Mouse (Mus musculus): ENCODE data around the gene Mfap3l. TPM values are rescaled to one million over a fixed set of nuclear protein-coding genes. Genes with fewer than 3 reads are reported as not detected.
A peak's percentile ranks its signal among the peaks of the same experiment; 100 is the strongest.
"Not testable (repeated sequence)": the region's sequence is repeated elsewhere in the genome, so short reads cannot be mapped to it uniquely, and the experiment has no call there.

Gene Mfap3l
- 10 to 100 TPM; 42.6 to 43.6 TPM for total RNA-seq (2021)
- long read RNA-seq, full-length matches to known transcripts = 5 of 11 reads
- long read RNA-seq, partial matches to known transcripts = 1 of 11 reads
- long read RNA-seq, other reads (novel, unspliced or antisense) = 5 of 11 reads

DNA sequence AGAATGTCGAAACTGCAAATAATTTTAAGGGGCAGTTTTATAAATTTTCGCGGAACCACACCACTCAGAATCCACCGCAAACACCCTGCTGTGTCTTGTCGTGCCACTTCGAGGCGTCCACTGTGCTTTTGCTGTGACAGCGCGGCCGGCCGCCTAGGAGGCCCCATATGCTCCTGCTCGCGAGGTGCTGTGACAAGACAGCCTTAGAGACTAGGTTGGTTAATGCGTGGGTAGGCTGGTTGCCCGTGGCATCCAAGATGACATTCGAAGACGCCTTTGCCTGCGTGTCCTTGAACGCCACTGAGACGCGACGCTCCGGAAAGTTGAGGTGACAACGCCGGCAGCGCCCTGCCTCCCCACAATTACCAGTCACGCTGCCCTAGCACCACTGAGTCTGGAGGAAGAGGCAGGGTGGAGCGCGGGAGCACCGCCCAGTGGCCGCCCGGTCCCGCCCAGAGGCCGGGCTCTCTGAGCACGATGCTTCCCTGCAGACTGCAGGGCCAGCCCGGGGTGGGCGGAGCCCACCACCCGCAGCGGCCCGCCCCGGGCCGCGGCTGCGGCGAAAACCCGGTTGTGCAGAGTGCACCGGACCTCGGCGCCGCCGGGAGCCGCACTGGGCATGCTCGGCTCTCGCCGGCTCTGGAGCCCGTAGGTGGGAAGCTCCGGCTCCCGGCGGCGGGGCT lies at the start of gene Mfap3l:
Mfap3l (plus strand) TSS at position 578 of the 683 bp plus-strand sequence.
- DNase-seq (ENCODE audit: low spot score in 2 of 2) = peak; percentile 87 to 92

DNA sequence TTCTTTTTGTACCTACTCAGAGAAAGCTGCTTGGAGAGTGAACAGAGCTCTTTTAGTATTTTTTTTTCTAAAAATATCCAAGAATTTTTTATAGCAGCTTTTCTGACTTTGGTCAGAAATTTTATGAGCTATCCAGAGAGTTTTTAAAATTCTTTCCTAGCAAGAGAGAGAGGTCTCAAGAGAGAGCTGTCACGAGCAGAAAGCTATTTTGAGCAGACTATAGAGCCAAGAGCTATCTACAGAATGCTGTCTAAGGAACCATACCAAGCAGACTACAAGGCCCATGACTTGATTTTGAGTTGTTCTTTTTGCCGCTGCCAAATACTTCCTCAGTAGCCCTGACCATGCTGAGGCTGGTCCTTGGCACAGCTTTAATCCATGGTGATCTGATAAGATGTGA lies 49.3 kb upstream of the Mfap3l start:
- DNase-seq (ENCODE audit: low spot score in 2 of 2) = no peak

DNA sequence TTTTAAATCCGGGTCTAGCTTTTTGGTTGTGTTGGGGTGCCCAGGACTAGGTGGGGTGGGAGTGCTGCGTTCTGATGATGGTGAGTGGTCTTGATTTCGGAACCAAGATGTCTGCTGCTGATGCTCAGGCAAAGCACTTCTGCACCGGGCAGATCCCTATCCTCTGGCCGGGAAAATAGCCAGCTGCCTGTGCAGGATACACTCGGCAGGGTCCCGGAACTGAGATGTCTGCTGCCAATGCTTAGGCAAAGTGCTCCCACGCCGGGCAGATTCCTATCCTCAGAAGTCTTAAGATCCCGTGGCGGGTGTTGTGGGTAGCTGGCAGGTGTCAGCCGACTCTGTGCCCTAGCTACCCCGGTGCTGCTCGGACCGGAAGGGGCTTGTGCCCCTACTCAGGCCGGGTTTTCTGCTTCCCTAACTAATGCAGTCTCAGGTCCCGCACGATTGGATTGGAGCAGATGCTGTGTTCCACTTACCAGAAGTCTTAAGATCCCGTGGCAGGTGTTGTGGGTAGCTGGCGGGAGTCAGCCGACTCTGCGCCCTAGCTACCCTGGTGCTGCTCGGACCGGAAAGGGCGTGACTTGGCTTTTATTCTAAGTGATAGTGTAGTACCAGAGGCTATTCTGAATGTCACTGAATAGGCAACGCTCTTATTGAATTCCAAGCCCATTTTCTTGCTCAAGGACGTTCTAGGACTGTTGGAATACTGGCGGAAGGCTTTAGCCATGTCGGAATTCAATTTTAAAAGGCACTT lies 41.1 kb upstream of the Mfap3l start:
- DNase-seq (ENCODE audit: low spot score in 2 of 2) = not testable (repeated sequence)

DNA sequence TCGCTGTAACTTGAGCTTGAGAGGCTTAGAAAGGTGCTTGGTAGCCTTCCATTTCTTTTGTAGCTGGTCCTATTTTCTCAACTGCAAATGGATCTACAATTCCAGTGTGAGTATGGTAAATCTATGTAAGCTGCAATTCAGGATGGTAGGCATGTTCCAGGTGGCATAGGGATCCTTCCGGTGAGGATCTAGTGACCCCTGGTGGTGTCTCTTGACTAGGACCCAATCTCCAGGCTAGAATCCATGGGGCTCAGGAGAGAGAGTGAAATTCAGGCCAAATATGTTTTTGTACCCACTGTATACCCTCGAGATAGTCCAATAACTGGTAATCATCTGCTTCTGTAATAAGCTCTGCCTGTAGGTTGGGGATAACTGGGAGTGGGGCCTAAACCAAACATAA lies 37.9 kb upstream of the Mfap3l start:
- DNase-seq (ENCODE audit: low spot score in 2 of 2) = peak; percentile 20 to 29

DNA sequence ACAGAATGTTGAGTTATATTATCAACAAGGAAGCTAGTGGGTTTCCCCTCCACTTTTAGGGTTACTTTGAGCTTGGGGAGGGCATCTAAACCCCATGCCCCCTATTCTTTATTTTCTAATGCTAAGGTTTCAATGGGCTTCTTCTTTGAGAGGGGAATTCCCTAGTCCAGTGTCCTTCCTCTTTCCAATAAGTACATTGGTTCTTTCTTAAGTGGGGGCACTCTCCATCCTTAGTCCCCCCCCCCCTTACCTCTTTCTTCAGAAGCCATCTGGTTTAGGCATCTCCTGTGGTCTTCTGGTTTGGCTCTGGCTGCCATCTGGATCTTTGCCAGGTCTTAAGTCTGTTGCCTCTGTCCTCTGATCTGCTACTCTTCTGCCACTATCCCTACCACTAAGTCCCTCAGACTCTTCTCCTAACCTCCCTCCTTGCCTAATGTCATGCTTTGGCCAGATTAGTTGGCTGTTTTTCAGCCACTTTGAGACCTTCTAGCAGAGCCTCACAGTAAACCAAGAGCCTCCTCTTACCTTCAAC lies 21.0 kb upstream of the Mfap3l start:
- DNase-seq (ENCODE audit: low spot score in 2 of 2) = no peak

DNA sequence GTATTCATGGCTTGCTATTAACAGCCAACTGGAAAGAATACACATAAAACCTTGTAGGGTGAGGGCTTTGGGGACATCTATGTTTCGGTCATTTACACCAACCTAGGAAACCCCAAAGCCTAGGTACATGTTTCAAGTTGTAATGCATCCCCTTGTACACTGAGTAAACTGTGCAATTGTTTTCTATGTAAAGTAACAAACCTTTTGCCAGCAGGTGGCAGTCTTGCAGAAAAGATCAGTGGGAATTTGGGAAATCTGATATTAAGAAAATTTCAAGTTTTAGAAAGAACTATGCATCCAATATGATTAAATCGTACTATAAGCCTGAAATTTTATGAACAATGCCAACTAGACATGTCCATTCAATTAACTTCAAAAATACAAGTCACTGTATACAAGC lies 15.7 kb upstream of the Mfap3l start:
- DNase-seq (ENCODE audit: low spot score in 2 of 2) = peak; percentile 45 to 62

DNA sequence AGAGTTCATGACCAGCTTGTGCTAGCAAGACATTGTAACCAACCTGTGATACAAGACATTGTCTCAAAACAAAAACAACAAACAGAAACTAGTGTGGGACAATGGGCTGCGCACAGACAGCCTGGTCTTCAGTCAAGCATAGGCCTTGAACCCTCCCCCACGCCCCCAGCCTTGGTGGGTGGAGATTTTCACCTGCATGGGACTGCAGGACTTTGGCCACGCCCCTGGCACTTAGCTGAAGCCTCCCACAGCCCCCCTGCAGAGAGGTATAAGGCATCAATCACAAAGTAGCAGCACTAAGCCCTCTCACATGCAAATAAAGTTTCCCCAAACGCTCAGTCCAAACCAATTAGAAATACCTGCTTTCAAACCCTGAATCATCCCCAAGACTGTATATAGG lies 11.1 kb upstream of the Mfap3l start:
- no peak for DNase-seq (ENCODE audit: low spot score in 2 of 2)

DNA sequence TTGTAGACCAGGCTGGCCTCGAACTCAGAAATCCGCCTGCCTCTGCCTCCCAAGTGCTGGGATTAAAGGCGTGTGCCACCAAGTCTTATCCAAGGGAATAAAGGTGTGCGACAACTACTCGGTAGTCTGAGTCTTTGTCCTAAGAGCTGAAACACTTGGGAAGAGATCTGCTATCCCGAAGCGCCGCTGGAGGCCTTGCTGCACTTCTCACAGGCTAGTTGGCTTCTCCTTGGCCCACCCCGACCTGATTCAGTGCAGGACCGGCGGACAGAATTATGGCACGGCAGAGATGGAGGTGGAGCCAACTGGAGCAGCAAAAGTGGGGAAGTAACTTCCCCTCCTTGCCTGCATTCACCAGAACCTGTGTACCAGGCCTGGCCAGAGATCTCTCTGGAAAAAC lies 10.6 kb upstream of the Mfap3l start:
- DNase-seq (ENCODE audit: low spot score in 2 of 2) = no peak

DNA sequence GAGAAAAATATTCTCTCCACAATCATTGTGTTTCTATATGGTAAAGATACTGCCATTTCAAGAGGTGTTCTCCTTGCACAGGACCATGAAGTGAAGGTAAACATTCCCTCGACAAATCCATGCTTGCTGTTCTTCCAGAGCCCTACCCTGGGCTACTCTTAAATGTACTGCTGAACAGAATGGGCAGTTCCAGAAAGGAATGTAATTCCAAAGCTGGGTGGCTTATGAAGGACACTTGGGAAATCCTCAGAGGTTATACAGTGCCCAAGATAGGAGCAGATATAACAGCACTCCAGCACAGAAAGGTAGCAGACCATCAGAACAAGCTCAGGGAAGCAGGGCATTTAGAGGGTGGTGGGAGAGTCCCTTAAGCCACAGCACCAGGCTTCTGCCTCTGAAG lies 9.2 kb upstream of the Mfap3l start:
- DNase-seq (ENCODE audit: low spot score in 2 of 2) = no peak

DNA sequence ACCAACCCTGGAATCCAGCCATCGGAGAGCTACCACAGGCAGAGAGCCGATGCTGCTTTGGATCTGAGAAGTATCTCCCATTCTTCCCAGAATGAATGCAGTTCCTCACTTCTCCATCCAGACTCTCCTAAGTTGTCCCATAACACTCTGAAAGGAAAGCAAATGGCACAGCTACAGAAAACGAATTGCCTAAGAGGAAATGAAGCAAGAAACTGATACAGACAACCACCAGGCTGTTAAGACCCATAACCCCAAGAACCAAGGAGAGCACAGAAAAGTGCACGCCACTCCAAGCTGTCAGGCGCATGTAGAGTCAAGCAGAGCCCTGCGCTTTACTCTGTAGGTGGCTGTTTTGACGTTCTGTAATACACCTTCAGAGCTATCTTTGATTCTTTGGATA lies 7.9 kb upstream of the Mfap3l start:
- DNase-seq (ENCODE audit: low spot score in 2 of 2) = no peak

DNA sequence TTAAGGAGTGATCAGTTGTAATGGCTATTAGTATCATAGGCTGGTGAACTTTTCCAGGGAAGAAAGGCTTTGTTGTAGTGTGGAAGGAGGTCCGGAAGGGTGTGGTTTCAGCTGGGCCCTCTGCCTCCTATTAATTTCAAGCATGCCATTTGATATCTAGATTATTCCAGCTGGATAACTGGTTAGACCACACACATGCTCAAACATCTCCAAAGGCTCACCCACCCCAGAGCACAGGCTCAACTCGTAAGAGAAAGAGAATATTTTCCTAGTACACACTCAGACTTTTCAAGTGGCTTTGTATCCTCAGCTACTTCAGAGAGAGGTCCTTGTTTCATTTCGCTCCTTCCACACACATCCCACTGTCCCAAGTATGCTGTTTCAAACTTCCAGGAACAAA lies 4.7 kb upstream of the Mfap3l start:
- no peak for DNase-seq (ENCODE audit: low spot score in 2 of 2)

DNA sequence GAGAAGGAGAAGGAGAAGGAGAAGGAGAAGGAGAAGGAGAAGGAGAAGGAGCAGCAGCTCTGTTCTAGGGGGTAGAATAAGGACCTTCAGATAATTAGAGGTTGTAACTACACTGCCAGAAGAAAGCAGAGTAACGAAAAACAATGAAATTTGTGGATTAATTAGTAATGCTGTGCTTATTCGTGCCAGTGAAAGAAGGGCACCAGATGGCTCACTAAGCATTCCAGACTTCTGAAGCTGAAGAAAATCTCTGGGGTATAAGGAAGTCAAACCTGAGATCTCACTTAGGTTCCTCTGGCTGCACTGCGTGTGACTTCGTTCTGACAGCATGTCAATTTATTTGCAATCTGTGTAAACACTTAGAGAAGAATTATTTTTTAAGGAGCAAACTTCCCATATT lies 3.6 kb upstream of the Mfap3l start:
- no peak for DNase-seq (ENCODE audit: low spot score in 2 of 2)

DNA sequence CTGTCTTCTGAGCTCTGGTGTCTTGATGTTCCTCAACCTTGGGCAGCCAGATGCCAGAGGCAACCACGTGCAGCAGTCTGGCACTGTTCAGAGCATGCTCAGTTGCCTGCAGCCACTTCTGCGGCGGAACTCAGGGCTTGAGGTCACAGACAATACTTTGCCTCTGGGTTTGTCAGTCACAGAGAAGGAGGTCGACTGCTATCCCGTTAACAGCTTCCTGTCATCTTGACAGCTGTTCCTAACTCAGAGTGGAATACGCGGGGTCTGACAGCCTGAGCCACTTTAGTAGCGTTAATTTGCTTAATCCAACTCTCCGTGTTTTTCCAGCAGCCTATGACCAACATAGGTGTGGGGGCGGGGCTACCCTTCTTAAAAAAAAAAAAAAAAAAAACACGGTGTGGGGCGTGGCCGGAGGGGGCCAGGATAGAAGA lies 1.1 kb upstream of the Mfap3l start:
- peak; percentile 80 to 84 for DNase-seq (ENCODE audit: low spot score in 2 of 2)

DNA sequence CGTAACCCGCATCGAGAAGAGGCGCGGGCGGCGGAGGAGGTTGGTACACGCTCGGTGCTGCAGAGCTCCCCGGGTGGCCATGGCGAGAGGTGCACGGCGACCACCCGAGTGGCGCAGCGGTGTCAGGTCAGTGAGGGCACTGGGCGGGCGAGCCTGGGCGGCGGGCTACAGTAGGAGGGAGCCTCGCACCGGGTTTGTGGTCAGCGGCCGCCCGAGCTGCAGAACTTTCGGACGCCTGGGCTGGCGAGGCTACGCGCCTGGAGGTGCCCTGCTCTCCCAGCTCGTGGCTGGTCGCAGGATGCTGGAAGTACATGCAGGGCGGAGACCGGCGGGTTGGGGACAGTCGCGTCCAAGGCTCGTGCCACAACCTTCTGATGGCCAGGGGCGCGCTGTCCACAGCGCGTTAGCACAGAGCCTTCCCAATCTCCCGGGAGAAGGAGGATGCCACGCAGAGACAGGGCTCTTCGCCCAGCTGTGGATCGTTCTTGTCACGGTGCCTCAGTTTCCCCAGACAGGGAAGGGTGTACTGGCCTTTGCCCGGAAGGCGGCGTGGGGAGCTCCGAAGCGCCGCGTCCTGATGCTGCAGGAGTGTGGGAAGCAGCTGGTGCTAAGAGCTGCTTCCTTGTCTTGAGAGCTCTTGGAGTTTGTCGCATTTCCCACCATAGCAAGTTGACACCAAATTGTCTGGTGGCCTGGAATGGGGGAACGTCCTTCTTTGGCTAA lies 467 bp downstream of the Mfap3l start:
- no peak for DNase-seq (ENCODE audit: low spot score in 2 of 2)

DNA sequence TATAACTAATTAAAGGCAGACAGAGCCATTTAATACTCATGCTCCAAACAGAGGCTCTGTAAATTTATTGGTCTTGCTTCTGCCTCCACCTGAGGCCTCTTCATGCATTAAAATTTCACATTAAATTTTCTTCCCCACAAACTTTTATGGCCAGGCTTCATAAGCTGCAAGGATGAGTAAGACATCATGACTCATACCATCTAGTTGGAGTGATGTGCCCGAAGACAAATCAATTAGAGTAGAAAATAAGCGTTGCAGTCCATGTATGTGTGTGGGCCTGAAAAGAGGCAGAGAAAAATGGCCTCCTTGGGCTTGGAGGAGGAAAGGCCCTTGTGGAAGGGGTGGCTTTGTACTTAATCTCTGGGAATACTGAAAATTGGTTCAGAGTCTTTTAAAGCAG lies 2.3 kb downstream of the Mfap3l start:
- DNase-seq (ENCODE audit: low spot score in 2 of 2) = no peak

DNA sequence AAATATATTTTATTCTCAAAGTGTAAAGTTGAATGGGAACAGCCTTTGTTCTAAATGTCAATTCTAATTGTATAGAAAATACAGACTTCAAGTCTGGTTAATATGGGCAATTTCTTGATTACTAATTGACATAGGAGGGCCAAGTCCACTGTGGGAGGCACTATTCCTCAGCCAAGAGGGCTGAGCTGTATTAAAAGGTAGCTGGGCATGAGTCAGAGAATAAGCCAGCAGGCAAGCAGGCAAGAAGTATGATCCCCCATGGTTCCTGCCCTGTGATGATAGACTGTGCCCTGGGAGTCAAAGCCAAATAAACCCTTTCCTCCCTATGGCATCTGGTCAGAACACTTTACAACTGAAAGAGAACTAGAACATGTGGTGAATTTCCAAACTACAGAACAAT lies 3.2 kb downstream of the Mfap3l start:
- DNase-seq (ENCODE audit: low spot score in 2 of 2) = no peak

DNA sequence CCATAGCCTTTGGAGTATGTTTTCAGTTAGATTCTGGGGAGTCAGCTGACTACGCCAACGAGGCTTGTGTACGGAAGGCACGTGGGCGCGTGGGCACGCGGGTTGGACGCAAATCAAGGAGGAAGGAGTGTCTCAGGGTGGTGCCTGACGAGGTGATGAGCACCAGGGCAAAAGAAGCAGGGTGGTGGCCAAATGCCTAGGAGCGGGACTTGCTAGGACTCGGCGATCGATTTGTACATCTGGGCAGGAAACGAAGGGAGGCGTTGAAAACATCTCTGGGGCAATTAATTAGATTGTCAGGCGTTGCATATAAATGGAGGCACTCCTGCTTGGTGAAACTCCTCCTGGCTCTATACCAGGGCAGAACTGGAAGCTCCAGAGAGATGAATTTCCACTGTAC lies 7.4 kb downstream of the Mfap3l start:
- DNase-seq (ENCODE audit: low spot score in 2 of 2) = no peak

DNA sequence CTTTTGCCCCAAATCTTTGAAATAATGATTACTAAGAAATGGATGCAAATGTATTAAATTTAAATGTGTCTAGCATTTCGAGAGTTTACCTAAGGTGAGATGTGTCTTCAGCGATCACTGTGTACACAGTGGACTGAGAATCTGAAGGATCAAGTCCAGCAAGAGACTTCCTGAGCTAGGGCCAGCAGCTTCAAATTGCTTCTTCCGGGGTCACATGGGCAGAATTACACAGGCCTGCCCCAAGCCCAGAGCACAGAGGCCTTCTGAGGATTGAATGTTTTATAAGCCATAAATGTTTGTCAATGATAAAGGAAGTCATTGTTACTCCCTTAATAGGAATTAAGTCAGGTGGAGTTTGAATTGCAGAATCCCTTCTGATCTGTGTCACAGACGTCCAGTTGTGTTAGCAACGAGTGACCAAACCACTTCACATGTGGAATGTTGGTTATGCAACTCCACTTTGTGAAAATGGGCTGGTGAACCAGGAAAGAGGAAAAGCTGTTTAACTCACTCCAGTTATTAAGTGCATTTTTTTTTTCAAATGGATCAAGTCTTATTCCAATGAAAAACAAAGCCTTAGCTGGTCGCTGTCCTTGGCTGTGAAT lies 10.9 kb downstream of the Mfap3l start:
- no peak for DNase-seq (ENCODE audit: low spot score in 2 of 2)

DNA sequence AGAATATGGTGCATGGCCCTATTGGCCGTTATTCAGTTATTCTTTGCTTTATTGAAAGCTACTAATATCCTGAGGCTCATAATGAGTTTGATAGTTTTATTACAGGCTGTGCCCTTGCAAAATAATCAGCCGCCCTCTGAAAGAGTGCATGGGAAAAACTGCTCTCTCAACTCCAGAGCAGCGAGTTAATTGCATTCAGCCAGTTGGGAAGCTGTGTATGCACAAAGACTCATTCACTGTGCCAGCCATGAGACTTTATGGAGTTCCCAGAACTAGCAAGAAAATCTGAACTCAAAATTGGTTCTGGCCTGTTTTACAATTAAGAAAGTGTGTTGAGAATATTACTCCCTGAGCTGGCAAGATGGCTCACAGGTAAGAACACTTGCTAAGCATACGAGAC lies 12.5 kb downstream of the Mfap3l start:
- DNase-seq (ENCODE audit: low spot score in 2 of 2) = no peak

DNA sequence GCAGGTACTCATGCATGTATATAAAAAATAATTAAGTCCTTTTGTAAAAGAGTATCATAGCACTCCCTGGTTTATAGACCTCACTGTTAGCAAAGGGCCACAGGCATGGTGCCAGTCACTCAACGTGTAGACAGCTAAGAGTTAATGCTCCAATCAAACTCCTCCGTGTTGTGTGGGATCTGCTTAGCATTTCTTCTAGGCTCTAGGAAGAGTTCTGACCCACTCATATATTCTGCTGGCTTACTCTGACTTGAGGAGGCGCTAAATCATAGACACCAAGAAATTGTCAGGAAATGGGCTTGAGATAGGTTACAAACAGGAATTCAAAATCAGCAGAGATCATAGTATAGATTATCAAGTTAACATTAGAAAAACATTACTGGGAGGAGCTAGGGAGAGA lies 13.3 kb downstream of the Mfap3l start:
- DNase-seq (ENCODE audit: low spot score in 2 of 2) = no peak

DNA sequence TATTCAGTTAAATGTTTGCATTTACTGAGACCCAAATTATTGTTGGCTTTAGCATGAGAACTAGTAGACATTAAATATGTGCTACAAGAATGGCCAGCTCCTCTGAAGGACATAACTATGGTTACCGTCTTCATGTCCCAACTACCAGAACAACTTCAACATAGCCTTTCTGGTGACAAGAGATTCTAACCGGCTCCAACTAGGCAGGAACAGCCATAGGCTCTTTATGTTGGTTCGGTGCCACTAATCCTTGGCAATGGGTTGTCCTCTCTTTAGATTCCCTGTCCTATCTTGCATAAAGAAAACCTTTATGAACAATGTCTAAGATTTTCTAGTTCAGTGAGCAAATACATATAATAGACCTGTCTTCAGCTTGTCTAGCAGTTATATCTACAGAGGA lies 14.7 kb downstream of the Mfap3l start:
- no peak for DNase-seq (ENCODE audit: low spot score in 2 of 2)
